Mouse (Mus musculus) c-Kit-negative CD71-positive TER-119-positive erythroid progenitor cells, embryonic 14.5 days (primary cell): ENCODE results near the gene Rbm12b1.
"Not testable (repeated sequence)": the region's sequence is repeated elsewhere in the genome, so short reads cannot be mapped to it uniquely, and the experiment has no call there.

Source experiments
- DNase-seq: peaks from one replicate; pipeline ENCODE4 v3.0.0-alpha.2; 2013; ENCODE audit warnings: low read depth, low spot score

Rbm12b1 gene

DNA sequence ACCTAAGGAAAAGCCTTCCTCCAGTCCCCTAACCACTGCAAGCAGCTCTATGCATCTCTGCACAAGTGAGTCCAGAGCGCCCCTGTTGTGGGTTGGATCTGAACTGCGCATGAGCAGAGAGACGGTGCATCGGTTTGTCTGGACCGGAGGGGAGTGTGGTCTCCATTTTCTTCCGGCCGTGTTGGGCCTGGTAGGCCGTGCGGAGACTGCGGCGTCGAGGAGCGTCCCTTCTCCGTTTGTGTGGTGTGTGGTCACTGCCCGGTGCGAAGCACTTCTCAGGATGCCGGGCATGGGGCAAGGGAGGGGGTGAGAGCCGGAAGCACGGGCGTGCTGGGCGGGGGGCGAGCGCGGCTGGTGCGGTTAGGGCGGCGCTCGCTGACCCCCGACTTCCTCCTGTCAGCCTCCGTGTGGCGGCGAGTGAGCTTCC, at the start of gene Rbm12b1:
Rbm12b1 (plus strand) TSS at position 124 of the 427 bp plus-strand sequence.
- DNase-seq: not testable (repeated sequence)

DNA sequence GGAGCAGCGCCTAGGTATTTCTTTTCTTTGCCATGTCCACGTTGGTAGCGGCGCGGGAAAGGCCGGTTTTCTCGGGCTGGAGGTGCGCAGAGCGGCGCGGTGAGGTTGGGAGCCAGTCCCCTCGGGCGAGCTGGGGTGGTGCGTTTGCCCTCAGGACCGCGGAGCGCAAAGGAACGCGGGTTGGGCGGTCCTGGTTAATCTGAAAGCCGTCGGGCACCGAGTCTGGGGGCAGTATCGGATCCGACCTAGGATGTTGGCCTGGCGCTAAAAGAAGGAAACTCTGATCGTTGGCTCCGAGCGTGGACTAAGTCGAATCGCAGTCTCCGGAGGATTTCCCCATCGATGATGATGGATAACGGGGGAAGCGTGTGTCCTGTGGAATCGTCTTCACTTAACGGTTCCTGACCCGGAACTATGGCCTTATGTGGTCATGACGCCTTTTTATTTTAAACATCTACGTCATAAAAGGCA, 563 bp downstream of the Rbm12b1 start:
- not testable (repeated sequence) for DNase-seq

DNA sequence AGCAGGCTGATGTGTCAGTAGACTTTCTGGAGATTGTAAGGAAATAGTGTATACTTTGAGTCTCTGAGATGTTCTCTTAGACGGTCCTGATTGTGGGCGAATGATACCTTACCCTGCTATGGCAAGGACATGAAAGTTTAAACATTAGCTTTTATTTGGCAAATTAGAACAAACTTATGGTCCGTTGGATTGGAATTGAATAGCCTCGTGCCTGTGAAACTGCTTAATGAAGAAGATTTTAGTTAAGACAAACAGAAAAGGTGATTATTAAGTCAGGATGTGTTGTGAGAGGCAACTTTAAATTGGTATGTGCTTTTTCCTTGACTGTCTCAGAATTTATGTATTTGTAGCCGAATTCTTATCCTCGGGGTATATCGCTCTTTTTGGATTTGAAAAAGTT, 1.5 kb downstream of the Rbm12b1 start:
- DNase-seq: not testable (repeated sequence)

DNA sequence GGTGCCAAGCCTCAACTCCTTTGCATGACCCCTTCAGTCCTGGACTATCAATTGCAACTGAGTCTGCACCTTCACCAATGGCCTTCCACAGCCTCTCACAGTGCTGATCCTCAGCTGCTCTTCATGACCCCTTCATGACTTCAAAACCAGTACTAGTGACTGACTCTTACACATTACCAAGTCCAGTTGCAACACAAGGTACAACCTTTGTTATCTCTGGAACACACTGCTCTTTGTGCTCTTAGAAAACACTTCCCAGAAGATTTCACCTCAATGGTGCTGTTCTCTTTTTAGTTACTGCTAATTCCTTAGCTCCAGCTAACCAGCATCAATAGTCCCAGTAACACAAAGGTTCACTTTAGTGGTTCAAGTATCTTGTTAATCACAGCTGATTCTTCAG, 7.6 kb downstream of the Rbm12b1 start:
- no peak for DNase-seq

DNA sequence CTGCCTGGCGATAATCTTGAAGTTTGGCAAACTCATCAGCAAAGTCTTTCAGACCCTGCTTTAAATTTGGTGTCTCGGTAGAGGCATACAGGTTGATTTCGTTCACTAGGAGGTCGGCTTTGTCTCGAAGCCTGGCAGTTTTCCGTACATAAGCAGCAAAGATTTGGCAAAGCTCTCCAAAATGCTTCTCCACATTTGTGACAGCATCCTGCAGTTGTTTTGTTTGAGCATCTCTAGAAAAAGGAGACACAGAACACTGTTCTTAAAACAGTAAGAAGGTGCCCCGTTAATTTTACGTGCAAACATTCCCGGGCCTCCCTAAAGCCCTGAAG, 30.9 kb downstream of the Rbm12b1 start:
- DNase-seq: no peak

DNA sequence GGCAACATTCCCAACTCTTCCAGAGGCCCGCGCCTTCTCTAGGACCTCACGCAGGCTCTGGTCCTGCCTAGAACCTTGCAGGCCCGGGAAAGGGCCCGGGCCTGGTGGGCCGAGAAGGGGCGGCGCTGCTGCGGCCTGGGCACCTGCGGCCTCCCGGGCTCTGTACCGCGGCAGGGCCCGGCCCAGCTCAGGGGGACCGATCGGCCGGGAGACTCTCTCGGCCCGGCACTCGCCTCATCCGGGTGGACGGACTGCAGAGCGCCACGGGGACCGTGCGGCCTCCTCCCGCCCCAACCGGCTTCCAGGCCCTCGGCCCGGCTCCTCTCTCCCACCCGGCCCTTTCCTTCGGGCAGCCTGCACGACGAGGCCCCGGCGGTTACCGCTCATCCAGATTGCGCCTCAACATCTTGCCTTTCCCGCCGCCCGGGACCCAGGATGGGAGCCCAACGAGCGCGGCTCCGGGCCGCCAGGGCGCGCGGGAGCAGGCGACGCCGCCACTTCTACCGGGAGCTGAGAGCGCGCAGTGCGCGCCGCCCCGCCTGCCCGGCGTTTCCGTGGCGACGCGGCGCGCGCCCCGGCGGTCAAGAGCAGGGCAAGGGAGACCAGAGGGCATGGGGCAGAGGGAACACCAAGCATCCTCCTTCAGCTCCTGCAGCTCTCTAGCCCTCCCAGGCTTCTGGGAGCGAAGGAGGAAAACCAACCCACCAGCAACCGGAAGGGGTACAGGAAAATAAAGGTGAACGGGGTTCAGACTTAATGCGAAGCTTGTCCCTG, 31.4 kb downstream of the Rbm12b1 start, which contains the start of gene Fam92a:
Fam92a (minus strand) TSS at position 698 of the 774 bp plus-strand sequence.
- DNase-seq: no peak

DNA sequence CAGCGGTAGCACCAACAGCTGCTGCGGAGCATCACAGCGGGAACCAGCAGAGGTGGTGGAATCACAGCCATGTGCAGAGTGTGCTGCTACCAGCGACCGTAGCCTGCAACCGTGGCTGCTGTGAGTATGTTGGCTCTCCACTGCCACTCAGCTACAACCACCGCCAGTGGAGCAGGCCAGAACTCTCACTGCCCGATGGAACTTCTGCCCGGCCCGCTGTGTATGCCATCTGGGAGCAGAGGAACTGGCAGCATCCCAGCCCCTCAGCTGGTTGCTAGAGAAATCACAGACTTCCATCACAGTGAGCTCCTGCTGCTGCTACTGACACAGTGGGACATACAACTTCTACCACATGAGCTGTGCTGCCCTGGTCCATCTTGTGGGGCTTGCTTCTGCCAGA, 38.9 kb downstream of the Rbm12b1 start:
- DNase-seq: no peak
